Mouse (Mus musculus): Measurements from ENCODE around the gene Six6.
A peak's percentile ranks its signal among the peaks of the same experiment; 100 is the strongest.

The Six6 gene

GRCm38 (mm10) chr12:72954906-72955305, 15.2 kb downstream of the Six6 start:
- no peak for DNase-seq (ENCODE audit: extremely low read depth, low read depth, low spot score)

DNA sequence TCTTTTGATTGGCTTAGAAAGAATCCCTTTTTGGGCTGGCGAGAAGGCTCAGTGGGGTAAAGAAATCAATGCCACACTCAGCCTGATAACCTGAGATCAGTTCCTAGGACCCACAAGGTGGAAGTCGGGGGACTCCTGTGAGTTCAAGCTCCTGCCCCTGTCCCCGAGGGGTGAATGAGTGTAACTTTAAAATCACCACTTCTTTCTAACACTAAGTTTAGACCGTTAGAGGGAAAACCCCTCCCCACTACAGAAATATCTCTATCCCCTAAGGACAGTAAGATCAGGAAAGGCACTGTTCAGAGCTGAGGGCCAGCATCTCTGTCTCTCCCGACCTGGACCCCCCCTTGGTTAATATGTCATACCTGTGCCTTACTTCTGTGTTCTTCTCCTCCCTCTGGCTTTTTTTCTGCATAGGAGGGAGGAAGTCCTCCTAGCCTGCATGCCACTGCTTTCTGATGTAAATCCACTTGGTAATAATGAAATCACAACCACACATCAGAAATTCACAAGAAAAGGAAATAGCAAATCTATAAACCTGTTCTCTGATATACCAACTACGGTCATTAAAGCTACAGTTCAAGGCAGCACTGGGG, 18.2 kb downstream of the Six6 start:
- no peak for DNase-seq (ENCODE audit: extremely low read depth, low read depth, low spot score)

DNA sequence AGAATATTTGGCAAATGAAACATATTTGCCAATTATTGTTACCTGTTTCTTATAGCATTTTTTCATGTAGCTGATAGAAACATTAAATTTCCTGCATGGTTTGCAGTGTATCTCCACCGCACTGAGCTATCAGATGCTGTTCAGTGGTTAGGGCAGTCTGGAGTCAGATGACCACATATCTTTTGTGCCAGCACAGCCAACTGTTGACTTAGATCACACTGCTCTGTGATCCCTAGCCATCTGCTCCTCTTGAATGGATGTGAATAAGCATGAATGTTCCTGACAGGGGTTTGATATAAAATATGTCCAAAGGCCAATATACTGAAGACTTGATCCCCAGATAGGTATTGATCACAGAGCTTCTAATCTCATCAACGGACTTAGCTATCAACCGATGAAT, 18.8 kb downstream of the Six6 start:
- DNase-seq (ENCODE audit: extremely low read depth, low read depth, low spot score), result no peak

DNA sequence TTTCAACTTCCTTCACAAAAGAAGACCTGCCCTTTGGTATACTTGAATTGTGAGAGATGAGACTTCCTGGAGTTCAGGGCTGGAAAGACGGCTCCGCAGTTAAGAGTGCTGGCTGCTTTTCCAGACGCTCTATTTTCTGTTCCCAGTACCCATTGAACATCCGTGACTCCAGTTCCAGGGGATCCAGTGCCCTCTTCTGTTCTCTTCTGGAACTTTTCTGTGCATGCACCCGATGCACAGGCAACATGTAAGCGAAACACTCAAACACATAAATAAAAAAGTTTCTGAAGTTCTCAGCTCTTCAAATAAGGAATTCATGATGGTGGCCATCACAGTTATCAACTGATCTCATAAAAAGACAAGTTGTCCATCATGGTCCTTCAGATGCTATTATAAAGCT, 23.1 kb downstream of the Six6 start:
- DNase-seq (ENCODE audit: extremely low read depth, low read depth, low spot score), result no peak

GRCm38 (mm10) chr12:72967541-72967940, 27.8 kb downstream of the Six6 start:
- DNase-seq (ENCODE audit: extremely low read depth, low read depth, low spot score), result no peak

GRCm38 (mm10) chr12:72970620-72971019, 30.9 kb downstream of the Six6 start:
- no peak for DNase-seq (ENCODE audit: extremely low read depth, low read depth, low spot score)

DNA sequence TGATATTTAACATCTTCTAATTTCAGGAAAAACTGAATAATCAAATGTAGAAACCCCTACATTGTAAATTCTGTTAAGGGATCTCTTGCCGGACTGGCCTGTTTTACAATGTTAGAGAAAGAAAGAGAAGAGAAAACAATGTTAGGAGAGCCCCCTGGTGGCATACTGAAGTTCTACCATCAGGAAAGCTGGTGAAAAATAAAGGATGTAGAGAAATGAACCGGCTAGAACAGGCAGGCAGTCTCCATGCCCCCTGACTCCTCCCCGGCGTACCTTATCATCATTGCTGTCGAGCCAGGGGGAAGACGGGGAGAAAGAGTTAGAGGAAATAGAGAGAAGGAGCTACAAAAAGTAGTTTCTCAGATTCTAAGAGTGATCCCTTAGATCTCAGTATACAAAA, 33.5 kb downstream of the Six6 start:
- no peak for DNase-seq (ENCODE audit: extremely low read depth, low read depth, low spot score)

GRCm38 (mm10) chr12:72976172-72976571, 36.5 kb downstream of the Six6 start:
- no peak for DNase-seq (ENCODE audit: extremely low read depth, low read depth, low spot score)

DNA sequence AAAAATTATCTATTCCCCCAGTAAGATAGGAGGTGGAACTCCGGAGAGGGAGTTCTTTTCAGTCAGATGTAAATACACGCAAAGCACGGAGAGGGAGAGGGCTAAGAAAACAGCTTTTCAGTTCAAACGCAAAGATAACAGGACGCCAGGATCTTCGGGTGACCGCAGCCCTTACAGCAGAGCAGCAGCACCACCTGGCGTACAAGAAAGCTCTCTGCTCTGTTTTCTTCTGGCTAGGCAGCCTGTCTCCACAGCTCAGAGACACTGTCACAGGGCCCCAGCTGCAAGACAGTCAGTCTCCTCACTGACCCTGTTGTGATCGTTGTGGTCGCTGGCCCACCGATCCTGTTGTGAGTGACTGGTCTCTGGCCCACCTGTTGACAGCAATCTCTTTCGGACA, 37.0 kb downstream of the Six6 start:
- DNase-seq (ENCODE audit: extremely low read depth, low read depth, low spot score), result no peak

- no peak for DNase-seq (ENCODE audit: extremely low read depth, low read depth, low spot score)
These were observed 38.2 kb downstream of the Six6 start for GRCm38 (mm10) chr12:72977851-72978250.

DNA sequence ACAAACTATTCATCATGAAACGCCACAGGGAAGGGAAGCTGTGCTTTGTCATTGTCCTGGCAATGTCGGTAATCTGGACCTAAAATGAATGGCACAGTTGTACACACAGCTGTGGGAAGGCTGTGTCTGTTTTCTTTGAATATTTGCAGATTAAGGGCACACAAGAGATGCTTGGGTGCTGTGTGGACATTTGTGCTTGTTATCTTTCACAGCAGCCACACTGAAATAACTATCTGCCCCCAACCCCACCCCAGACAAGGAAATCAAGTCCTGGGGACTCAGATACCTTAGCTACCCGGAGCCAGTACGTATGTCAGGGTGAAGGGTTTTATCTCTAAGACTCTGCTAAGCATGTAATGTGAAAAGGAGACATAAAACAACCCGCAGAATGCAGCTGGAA, 39.5 kb downstream of the Six6 start:
- no peak for DNase-seq (ENCODE audit: extremely low read depth, low read depth, low spot score)

- no peak for DNase-seq (ENCODE audit: extremely low read depth, low read depth, low spot score)
These were observed 42.9 kb downstream of the Six6 start for GRCm38 (mm10) chr12:72982616-72983015.

DNA sequence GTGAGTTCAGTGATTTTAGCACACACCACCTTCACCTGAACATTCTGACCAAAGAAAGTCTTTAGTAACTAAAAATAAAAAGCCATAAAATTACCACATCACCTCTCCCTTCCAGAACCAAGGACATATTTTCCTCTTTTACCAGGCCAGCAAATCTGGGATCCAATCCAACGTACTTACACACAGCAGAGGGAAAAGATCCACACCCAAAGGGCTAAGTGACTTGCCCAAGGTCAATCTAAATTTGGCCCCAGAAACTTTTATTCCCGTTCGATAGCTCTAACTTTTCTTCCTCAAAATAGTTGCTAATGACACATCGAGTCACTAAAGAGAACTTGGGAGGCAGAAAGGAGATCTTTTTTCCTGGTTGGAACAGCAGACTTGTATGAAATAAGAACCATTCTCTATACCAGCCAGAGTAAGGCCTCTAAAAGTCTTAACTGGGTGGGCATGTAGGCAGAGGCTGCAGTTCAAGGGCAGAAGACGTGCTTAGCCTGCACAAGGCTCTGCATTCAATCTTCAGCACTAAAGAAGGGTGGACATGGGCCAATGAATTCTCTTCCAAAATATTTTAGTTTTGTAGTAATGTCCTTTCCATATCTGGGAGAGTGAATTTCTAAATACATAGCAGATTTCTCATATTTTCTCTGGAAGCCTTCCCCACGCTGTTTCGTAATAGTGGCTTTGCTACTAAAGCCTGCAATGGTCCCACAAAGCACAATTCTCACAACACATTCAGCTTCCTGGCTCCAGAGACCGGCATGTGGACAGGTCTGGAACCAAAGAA, 43.6 kb downstream of the Six6 start:
- DNase-seq (ENCODE audit: extremely low read depth, low read depth, low spot score), result peak; percentile 5
